Mouse (Mus musculus) kidney, adult 18-20 months (tissue): ENCODE data around the gene 9530003J23Rik.
"Not testable (repeated sequence)": the region's sequence is repeated elsewhere in the genome, so short reads cannot be mapped to it uniquely, and the experiment has no call there.

Experiments used
- DNase-seq: peaks from one replicate; pipeline ENCODE4 v3.0.0; 2021

The 9530003J23Rik gene

GRCm38 (mm10) chr10:117238603-117239002 is at the start of gene 9530003J23Rik:
Gene 9530003J23Rik, minus strand, starts transcription at chr10:117238703.
- DNase-seq, result no peak

- DNase-seq, result no peak
These were observed 48.8 kb upstream of the 9530003J23Rik start for GRCm38 (mm10) chr10:117287226-117287850.

GRCm38 (mm10) chr10:117286366-117286970 is 48.0 kb upstream of the 9530003J23Rik start:
- no peak for DNase-seq

- not testable (repeated sequence) for DNase-seq
These were observed 47.1 kb upstream of the 9530003J23Rik start for GRCm38 (mm10) chr10:117285584-117285983.

GRCm38 (mm10) chr10:117284578-117285520 is 46.3 kb upstream of the 9530003J23Rik start:
- DNase-seq, result no peak

- no peak for DNase-seq
These were observed 45.5 kb upstream of the 9530003J23Rik start for GRCm38 (mm10) chr10:117283871-117284577.

GRCm38 (mm10) chr10:117283196-117283595 is 44.7 kb upstream of the 9530003J23Rik start:
- DNase-seq, result not testable (repeated sequence)

GRCm38 (mm10) chr10:117282551-117282950 is 44.0 kb upstream of the 9530003J23Rik start:
- no peak for DNase-seq

- DNase-seq, result no peak
These were observed 43.5 kb upstream of the 9530003J23Rik start, which contains the start of gene Lyz2 for GRCm38 (mm10) chr10:117282049-117282448. Gene Lyz2, minus strand, starts transcription at chr10:117282321.

GRCm38 (mm10) chr10:117281381-117281920 is 42.9 kb upstream of the 9530003J23Rik start:
- no peak for DNase-seq

GRCm38 (mm10) chr10:117280000-117280399 is 41.5 kb upstream of the 9530003J23Rik start:
- DNase-seq, result no peak

- not testable (repeated sequence) for DNase-seq
These were observed 40.0 kb upstream of the 9530003J23Rik start for GRCm38 (mm10) chr10:117278510-117278909.

GRCm38 (mm10) chr10:117277779-117278178 is 39.3 kb upstream of the 9530003J23Rik start:
- DNase-seq, result not testable (repeated sequence)

- DNase-seq, result no peak
These were observed 37.3 kb upstream of the 9530003J23Rik start for GRCm38 (mm10) chr10:117275681-117276369.

GRCm38 (mm10) chr10:117274645-117275044 is 36.1 kb upstream of the 9530003J23Rik start:
- not testable (repeated sequence) for DNase-seq

- no peak for DNase-seq
These were observed 33.5 kb upstream of the 9530003J23Rik start for GRCm38 (mm10) chr10:117272023-117272422.

- no peak for DNase-seq
These were observed 21.4 kb upstream of the 9530003J23Rik start for GRCm38 (mm10) chr10:117259870-117260269.

GRCm38 (mm10) chr10:117235866-117236265 is 2.6 kb downstream of the 9530003J23Rik start:
- no peak for DNase-seq

- no peak for DNase-seq
These were observed 3.7 kb downstream of the 9530003J23Rik start for GRCm38 (mm10) chr10:117234825-117235224.

- DNase-seq, result peak; percentile 75
These were observed 8.7 kb downstream of the 9530003J23Rik start for GRCm38 (mm10) chr10:117229826-117230225.

GRCm38 (mm10) chr10:117226002-117226401 is 12.5 kb downstream of the 9530003J23Rik start:
- no peak for DNase-seq

- no peak for DNase-seq
These were observed 13.4 kb downstream of the 9530003J23Rik start for GRCm38 (mm10) chr10:117225094-117225493.
